Mouse (Mus musculus): Measurements from ENCODE around the gene Olfr116. TPM values are rescaled to one million over a fixed set of nuclear protein-coding genes. Genes with fewer than 3 reads are reported as not detected.

Olfr116 gene
- polyA plus RNA-seq (2012), result not detected in 2 replicates

DNA sequence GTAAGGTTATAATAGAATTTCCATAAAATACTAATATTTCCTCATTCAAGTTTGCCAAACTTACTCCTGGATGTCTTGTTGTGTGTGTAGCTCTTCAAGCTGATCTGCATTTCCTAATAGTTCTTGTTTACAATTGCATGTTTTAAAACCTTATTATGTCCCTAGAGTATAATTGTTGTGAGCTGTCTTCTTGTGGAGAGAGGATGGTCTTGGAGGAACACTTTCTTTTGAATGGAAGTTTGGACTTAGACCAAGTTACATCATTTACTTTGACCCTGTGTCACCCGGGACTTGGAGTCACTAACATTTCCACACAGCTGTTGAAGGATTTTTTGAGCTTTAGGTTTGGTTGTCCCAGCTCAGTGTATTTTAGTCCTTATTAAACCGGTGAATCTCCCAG lies at the start of gene Olfr116, which contains the start of gene Olfr115:
Olfr116 (minus strand) TSS at position 191 of the 400 bp plus-strand sequence.
Olfr115 (minus strand) TSS at position 101 of the 400 bp plus-strand sequence.
- no peak for TF ChIP-seq GATA1 (IDR thresholded peaks at IDR 0.05; ENCODE audit: low read length)

DNA sequence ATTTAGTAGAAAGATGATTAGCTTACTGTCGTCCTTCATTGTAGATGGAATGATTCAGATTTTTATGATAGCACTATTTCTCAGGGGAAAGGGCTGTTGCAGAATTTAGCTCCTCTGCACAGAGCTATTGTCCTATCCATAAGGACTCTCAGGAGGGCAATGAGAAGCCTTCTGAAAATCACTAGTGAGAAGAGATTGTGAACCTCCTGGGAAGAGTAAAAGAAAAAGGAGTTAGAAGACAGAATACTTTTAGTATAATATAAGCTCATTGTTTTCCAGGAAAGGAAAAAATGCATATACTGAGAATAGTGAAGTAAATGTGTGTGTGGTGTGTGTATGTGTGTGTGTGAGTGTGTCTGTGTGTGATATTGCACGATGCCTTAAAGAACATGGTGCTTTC lies 39.7 kb upstream of the Olfr116 start, which contains the start of gene Olfr118:
Olfr118 (plus strand) TSS at position 301 of the 400 bp plus-strand sequence.
- no peak for TF ChIP-seq GATA1 (IDR thresholded peaks at IDR 0.05; ENCODE audit: low read length)

DNA sequence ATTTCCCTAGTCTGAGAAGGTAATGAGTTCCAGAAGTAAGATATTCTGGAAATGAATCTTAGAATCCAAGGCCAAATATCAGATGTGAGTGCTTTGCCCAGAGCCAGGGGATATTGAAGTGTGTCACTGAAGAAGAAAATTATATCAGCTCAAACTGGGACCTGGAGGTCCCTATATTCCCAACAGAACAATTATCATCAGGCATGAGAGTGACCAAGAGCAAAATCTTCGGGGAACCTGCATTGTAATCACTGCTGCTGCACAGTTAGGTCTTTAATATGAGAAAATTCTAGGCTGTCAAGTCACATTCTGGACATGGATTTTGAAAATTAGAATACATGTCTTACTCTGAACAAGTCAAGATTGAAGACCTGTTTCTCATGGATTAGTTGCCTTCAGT lies 36.7 kb upstream of the Olfr116 start, which contains the start of gene Olfr117:
Olfr117 (minus strand) TSS at position 101 of the 400 bp plus-strand sequence.
- TF ChIP-seq GATA1 (IDR thresholded peaks at IDR 0.05; ENCODE audit: low read length), result no peak

DNA sequence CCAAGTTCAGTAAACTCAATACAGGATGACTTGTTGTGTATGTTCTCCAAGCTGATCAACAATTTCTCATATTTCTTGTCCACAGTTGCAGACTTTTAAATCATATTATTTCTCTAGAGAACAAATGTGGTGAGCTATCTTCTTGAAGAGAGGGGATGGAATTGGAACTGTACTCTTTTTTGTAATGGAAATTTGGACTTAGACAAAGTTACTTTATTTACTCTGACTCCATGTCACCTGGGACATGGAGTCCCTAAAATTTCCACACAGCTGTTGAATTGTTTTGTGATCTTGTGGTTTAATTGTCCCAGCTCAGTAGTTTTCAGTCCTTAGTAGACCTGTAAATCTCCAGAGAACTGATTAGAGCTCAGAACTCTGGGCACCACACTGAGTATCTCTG lies 34.4 kb downstream of the Olfr116 start, which contains the start of gene Olfr114:
Olfr114 (minus strand) TSS at position 101 of the 400 bp plus-strand sequence.
- TF ChIP-seq GATA1 (IDR thresholded peaks at IDR 0.05; ENCODE audit: low read length), result no peak

DNA sequence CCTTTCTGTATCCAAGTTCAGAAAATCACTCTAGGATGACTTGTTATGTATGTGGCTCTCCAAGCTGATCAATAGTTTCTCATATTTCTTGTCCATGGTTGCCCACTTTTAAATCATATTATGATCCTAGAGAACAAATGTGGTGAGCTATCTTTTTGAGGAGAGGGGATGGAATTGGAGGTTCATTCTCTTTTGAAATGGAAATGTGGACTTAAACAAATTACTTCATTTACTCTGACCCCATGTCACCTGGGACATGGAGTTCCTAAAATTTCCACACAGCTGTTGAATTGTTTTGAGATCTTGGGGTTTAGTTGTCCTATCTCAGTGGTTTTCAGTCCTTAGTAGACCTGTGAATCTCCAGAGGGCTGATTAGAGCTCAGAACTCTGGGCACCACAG lies 49.4 kb downstream of the Olfr116 start, which contains the start of gene Olfr113:
Olfr113 (minus strand) TSS at position 101 of the 400 bp plus-strand sequence.
- no peak for TF ChIP-seq GATA1 (IDR thresholded peaks at IDR 0.05; ENCODE audit: low read length)

Other genes starting within 250 kb of the Olfr116 start
- not detected in 2 replicates for gene Olfr105-ps, start 248.2 kb downstream of the Olfr116 start, polyA plus RNA-seq (2012)
- gene Olfr106-ps, start 236.8 kb downstream of the Olfr116 start, polyA plus RNA-seq (2012), result not detected in 2 replicates
- gene Olfr107, start 228.0 kb downstream of the Olfr116 start, polyA plus RNA-seq (2012), result not detected in 2 replicates
- gene Olfr108, start 181.7 kb downstream of the Olfr116 start, polyA plus RNA-seq (2012), result not detected in 2 replicates
- gene Olfr109, start 168.3 kb downstream of the Olfr116 start, polyA plus RNA-seq (2012), result not detected in 2 replicates
- gene H2-M2, start 143.6 kb downstream of the Olfr116 start, polyA plus RNA-seq (2012), result not detected in 2 replicates
- gene Olfr110, start 134.7 kb downstream of the Olfr116 start, polyA plus RNA-seq (2012), result not detected in 2 replicates
- not detected in 2 replicates for gene Olfr111, start 119.2 kb downstream of the Olfr116 start, polyA plus RNA-seq (2012)
- gene Olfr112, start 57.7 kb downstream of the Olfr116 start, polyA plus RNA-seq (2012), result not detected in 2 replicates
- gene Olfr113, start 49.5 kb downstream of the Olfr116 start, polyA plus RNA-seq (2012), result not detected in 2 replicates
- not detected in 2 replicates for gene Olfr114, start 34.5 kb downstream of the Olfr116 start, polyA plus RNA-seq (2012)
- not detected in 2 replicates for gene Olfr115, start 90 bp downstream of the Olfr116 start, polyA plus RNA-seq (2012)
- gene Olfr117, start 36.6 kb upstream of the Olfr116 start, polyA plus RNA-seq (2012), result not detected in 2 replicates
- not detected in 2 replicates for gene Olfr118, start 39.8 kb upstream of the Olfr116 start, polyA plus RNA-seq (2012)
- gene Olfr119, start 69.4 kb upstream of the Olfr116 start, polyA plus RNA-seq (2012), result not detected in 2 replicates
- gene Olfr120, start 94.6 kb upstream of the Olfr116 start, polyA plus RNA-seq (2012), result not detected in 2 replicates
- gene Olfr121, start 121.7 kb upstream of the Olfr116 start, polyA plus RNA-seq (2012), result not detected in 2 replicates
- not detected in 2 replicates for gene Olfr122, start 141.4 kb upstream of the Olfr116 start, polyA plus RNA-seq (2012)
- not detected in 2 replicates for gene Olfr123, start 166.3 kb upstream of the Olfr116 start, polyA plus RNA-seq (2012)
- gene Olfr124, start 172.7 kb upstream of the Olfr116 start, polyA plus RNA-seq (2012), result not detected in 2 replicates
- not detected in 2 replicates for gene Olfr125, start 205.8 kb upstream of the Olfr116 start, polyA plus RNA-seq (2012)
- not detected in 2 replicates for gene Olfr126, start 220.3 kb upstream of the Olfr116 start, polyA plus RNA-seq (2012)